Mouse (Mus musculus) T-helper 2 cell (primary cell): ENCODE measurements at regions not wholly inside any gene's neighbourhood (a gene's known extent, or its start where the extent isn't known, plus 50 kb on each side); places are given as distances from the start of the nearest gene placed in this dataset.

Source experiments
- in situ Hi-C: fragments of 300-600 bp; cut with MboI, MseI; formaldehyde crosslinking; loops from one replicate; pipeline ENCODE4 v1.15.1; 2025; ENCODE audit warnings: high pct_unique_total_duplicates

GRCm38 (mm10) chr8:90762390-90762789 is 54.8 kb downstream of the Gm19935 start:
- in situ Hi-C loops = no loop called here

- in situ Hi-C loops = no loop called here
Measured at GRCm38 (mm10) chr8:90761947-90762346, 55.2 kb downstream of the Gm19935 start.

GRCm38 (mm10) chr8:90761446-90761845 is 55.7 kb downstream of the Gm19935 start:
- in situ Hi-C loops = no loop called here

DNA sequence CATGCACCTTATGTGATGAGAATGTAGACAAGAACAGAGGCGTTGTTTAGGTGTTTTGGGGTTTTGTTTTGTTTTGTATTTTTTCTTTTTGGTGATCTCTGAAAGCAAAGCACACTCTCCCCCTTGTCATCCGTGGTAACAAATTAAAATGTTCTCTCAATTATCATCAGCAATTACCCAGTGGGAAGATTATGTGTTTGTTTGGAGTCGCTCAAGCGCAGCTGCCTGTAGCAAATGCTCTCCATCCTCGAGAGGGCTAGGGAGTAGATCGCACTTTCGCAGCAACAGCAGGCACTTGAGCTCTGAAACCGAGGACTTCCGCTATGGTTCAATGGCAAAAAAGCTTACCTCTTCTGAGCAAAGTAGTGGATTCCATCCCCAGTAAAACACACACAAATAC is 57.7 kb downstream of the Gm19935 start:
- in situ Hi-C loops = no loop called here

- in situ Hi-C loops = no loop called here
Measured at GRCm38 (mm10) chr8:90755020-90755419, 62.2 kb downstream of the Gm19935 start.

DNA sequence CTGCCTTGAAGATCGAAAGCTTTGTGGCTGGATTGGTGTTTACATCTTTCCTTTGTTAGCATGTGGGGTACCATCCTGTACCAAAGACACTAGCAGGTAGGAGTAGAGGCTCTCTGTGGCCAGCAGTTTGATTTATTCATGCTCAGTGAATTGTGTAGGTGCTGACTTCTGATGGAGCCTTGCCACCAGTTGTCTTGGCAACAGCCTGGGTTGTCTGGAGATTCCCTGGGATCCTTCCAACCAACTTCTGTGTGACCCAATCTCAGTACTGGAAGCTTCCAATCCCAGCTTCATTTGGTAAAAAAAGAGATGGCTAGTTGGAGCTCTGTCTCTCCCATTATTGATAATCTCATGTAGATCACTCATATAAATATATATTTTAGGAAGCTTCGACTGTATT is 73.6 kb downstream of the Gm19935 start:
- in situ Hi-C loops = no loop called here

- in situ Hi-C loops = no loop called here
Measured at GRCm38 (mm10) chr8:90740963-90741733, 76.0 kb downstream of the Gm19935 start.

GRCm38 (mm10) chr8:90740302-90740962 is 76.8 kb downstream of the Gm19935 start:
- in situ Hi-C loops = no loop called here

DNA sequence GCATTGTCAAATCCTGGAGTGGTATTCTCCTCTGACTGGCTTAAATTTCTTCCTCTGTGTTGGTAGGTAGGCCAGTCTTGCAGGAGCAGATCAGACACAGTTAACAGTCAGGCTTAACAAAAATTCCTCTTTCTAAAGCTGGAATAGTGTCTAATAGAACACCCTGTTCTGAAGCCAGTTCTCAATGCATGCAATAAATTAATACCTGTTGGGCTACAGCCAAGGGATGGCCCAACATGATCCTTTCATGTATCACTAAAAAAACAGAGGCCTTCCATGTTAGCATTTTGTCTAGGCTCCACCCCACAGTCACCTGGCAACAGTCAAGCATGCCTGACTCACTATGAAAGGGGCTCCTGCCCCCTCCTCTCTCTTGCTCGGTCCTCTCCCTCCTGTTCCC is 89.2 kb downstream of the Gm19935 start:
- in situ Hi-C loops = no loop called here

- in situ Hi-C loops = no loop called here
Measured at GRCm38 (mm10) chr8:90725188-90725587, 92.0 kb downstream of the Gm19935 start.

DNA sequence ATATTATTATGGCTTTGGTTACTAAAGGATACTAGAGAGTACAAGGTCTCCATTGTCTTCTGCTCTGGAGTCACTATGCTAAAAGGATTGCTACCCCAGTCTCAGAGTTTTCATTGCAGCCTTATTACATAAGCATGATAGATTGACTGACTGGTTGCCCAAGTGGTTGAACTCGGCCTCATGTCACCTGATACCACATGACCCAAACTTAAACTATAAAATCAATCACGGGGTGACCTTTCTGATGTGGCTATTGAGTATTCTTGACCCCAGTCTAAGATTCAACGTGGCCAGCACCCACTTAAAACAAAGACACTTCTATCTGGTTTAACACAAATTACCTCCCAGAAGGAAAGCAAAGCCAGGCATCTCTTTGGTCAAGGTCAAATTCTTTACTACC is 100.8 kb downstream of the Gm19935 start:
- in situ Hi-C loops = loop anchor here (5.0 kb wide), 1 partner anchor 719 kb away; no protein-coding TSS in a partner anchor

DNA sequence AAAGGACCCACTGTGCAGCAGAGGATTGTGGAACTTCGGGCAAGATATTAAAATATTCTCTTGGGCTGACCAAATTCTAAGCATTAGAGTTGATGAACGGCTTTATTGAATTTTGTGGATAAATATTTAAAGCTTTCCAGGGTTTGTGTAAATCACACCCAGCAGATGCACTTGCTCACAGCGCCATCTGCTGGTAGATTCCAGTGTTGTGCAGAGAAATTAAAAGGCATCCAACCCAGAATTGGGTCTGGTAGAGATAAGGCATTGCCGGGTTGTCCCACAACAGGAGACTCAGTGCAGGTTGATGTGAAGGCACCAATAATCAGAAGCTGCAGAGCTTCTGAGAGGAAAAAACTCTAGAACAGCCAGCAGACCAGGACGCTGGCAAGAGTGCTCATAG is 108.7 kb downstream of the Gm19935 start:
- in situ Hi-C loops = no loop called here

DNA sequence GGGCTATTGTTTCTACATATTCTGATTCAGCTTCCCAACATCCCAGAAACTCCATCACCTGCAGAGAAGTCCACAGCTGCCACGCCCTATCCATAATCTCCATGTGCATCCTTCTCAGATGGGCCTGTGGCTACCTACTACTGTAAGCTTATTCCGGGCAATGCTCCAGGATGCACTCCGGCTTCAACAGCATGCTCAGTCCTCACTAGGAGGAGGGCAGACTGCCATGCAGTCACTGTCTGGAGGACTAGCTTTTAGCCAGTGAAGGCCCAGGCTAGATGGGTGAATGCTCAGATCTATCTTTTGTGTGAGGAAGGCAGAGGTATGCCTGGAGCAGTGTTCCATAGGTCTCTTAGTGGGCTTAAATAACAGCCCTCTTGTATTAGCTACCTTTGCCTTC is 124.7 kb downstream of the Gm19935 start:
- in situ Hi-C loops = no loop called here

- in situ Hi-C loops = no loop called here
Measured at GRCm38 (mm10) chr8:90685076-90685475, 132.1 kb downstream of the Gm19935 start.

DNA sequence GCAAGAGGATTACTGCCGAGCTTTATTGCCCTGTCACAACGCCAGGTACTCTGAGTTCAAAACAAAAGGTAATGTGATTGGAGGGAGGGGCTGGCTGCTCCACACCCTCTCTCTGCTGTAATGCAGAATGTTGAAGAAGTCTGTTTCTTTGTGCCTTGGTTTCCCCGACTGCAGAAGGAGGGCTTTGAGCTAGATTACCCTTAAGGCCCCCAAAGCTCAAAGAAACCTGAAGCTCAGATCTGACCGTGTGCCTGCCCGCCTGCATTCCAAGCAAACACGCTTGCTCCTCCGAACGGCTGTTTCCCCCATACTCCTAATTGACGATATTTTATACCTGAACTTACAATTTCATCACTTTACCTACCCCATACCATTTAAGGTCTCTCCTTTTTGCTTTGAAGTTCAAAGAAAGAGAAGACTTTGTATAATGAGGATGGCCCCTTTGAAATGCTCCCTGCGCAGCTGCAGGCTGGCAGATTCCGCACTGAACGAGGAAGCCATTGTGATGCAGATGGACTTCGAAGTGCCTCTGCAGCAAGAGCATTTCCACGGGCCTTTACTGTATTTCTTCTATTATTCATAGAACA is 146.6 kb downstream of the Gm19935 start:
- in situ Hi-C loops = no loop called here

DNA sequence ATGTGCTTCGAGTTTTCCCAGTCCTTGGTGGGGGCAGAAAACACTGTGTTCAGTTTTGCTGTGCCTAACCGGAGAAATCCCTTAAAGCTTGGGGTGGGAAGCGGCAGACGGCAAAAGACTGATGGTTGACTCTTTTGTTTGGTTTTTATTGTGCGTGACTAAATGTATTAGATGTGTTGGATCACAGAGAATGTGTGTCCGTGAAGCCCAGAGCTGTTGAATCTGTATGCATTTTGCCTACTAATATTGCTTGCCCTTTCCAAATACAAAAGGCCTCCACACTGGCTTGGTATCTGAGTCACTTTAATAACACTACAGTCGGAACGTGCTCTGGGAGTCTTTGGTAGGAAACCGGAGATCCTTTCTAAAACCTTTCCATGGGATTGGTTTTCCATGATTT is 147.8 kb downstream of the Gm19935 start:
- in situ Hi-C loops = no loop called here

DNA sequence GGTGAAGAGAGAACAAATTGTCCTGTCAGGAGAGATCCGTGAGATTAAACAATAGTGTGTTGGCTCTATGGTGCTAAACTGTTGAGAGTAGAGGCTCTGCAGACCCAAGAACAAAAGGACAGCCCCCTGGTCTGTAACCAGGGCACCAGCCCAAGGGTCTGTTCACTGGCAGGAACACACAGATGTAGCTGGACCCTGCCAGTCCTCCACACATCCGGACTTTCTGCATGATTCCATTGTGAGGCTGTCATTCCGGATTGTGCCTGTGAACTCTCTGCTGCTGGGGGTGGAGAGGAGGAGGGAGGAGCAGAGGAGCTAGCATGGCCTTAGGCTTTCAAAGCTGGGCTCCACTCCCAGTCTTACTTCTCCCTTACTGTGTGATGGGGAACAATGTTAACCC is 158.1 kb downstream of the Gm19935 start:
- in situ Hi-C loops = no loop called here

GRCm38 (mm10) chr8:90657641-90658051 is 159.5 kb downstream of the Gm19935 start:
- in situ Hi-C loops = no loop called here

GRCm38 (mm10) chr8:90657116-90657515 is 160.1 kb downstream of the Gm19935 start:
- in situ Hi-C loops = no loop called here

- in situ Hi-C loops = no loop called here
Measured at GRCm38 (mm10) chr8:90656436-90657090, 160.6 kb downstream of the Gm19935 start.

DNA sequence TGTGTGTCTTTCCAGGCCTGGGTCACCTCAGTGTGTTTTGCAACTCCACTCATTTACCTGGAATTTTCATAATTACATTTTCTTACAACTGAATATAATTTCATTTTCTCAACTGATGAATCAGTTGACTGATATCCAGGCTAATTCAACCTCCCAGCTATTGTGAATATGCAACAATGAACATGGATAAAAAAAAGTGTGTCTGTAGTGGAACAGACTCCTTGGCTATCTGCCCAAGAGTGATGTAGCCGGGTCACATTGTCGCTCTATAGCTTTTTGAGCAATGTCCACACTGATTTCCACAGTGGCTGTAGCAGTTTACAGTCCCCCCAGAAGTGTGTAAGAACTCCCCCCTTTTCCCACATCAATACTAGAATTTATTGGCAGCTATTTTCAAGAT is 162.4 kb downstream of the Gm19935 start:
- in situ Hi-C loops = no loop called here

- in situ Hi-C loops = no loop called here
Measured at GRCm38 (mm10) chr8:90642392-90642791, 174.8 kb downstream of the Gm19935 start.
